Mouse (Mus musculus): ENCODE results near the gene Lsm2.

- no peak for TF ChIP-seq CTCF (IDR thresholded peaks at IDR 0.05; ENCODE audit: low read depth, low read length)
- no peak for TF ChIP-seq POLR2A (IDR thresholded peaks at IDR 0.05; ENCODE audit: borderline replicate concordance, low read depth, low read length)
Measured at GRCm38 (mm10) chr17:34965627-34966026, 16.0 kb upstream of the Lsm2 start.
